Mouse (Mus musculus) C2C12 (cell line): ENCODE data around the gene Gm47289.

ENCODE experiments used
- CEBPB ChIP-seq: IDR thresholded peaks from one replicate; pipeline ENCODE4 v1.6.1; 2011; ENCODE audit warnings: low read depth, mild to moderate bottlenecking, control low read depth, moderate library complexity
- CTCF ChIP-seq: IDR thresholded peaks from one replicate; pipeline ENCODE4 v1.5.1; 2011; ENCODE audit not compliant: control insufficient read depth, insufficient read depth, insufficient read length
- FOSL1 ChIP-seq: IDR thresholded peaks from one replicate; pipeline ENCODE4 v1.8.0; 2011; ENCODE audit warnings: mild to moderate bottlenecking, low read length; ENCODE audit not compliant: poor library complexity, insufficient read depth, severe bottlenecking
- MAX ChIP-seq: IDR thresholded peaks from one replicate; pipeline ENCODE4 v1.6.1; 2011; ENCODE audit warnings: mild to moderate bottlenecking, control low read depth
- MYOD1 ChIP-seq: IDR thresholded peaks from one replicate; pipeline ENCODE4 v1.6.1; 2011; ENCODE audit warnings: low read depth; ENCODE audit not compliant: control insufficient read depth, insufficient read length
- MYOG ChIP-seq: IDR thresholded peaks from one replicate; pipeline ENCODE4 v1.6.1; 2011; ENCODE audit not compliant: control insufficient read depth, insufficient read length; ENCODE audit errors: extremely low read depth
- USF1 ChIP-seq: IDR thresholded peaks from one replicate; pipeline ENCODE4 v1.6.1; 2011; ENCODE audit warnings: low read depth, mild to moderate bottlenecking, control low read depth, moderate library complexity

- TF ChIP-seq USF1: no peak
- no peak for TF ChIP-seq CTCF
- no peak for TF ChIP-seq MYOD1
- TF ChIP-seq MAX: no peak
- no peak for TF ChIP-seq CEBPB
- TF ChIP-seq MYOG: no peak
- TF ChIP-seq FOSL1: no peak
Observed at GRCm38 (mm10) chr9:119165548-119165947, 6.6 kb downstream of the Gm47289 start.
